Mouse (Mus musculus) lung, adult 10 weeks (tissue): ENCODE data around the gene Cyp4a32. TPM values are rescaled to one million over a fixed set of nuclear protein-coding genes. Genes with fewer than 3 reads are reported as not detected.

Source experiments
- polyA plus RNA-seq: library from polyadenylated mRNA; stranded (reverse); fragments of 350-450 nt; fragmentation: Illumina TruSeq; extraction: RNeasy Lipid Tissue Mini Kit (QIAGEN cat#74804); gene quantifications from one replicate; pipeline ENCODE4 v1.2.3, GENCODE M21; 2014; ENCODE audit warnings: low read depth, low replicate concordance; ENCODE audit not compliant: insufficient read depth

The Cyp4a32 gene
- polyA plus RNA-seq = not detected

DNA sequence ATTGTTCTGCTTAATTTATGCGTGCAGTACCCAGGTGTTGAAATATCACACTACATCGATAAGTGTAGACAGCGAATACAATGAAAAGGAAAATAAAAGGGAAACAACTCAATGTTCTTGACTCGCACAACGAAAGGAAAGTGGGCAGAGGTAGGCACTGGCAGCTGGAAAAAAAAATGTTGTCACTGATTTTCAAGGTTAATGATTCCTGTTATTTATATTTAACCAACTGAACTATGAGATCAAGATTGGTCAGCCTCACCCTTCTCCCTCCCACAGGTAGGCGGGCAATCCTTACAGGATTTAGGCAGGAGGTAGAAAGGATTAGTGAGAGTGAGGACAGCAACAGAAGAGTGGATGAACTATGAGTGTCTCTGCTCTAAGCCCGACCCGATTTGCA, at the start of gene Cyp4a32:
Cyp4a32 (plus strand) TSS at position 359 of the 400 bp plus-strand sequence.

DNA sequence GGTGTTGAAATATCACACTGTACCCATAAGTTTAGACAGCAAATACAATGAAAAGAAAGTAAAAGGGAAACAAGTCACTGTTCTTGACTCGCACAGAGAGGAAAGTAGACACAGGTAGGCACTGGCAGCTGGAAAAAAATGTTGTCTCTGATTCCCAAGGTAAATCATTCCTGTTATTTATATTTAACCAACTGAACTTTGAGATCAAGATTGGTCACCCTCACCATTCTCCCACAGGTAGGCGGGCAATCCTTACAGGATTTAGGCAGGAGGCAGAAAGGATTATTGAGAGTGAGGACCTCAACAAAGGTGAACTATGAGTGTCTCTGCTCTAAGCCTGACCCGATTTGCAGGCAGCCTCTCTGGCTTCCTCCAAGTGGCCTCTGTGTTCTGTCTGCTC, 37.4 kb upstream of the Cyp4a32 start, which contains the start of gene Cyp4a31:
Cyp4a31 (plus strand) TSS at position 249 of the 400 bp plus-strand sequence.

DNA sequence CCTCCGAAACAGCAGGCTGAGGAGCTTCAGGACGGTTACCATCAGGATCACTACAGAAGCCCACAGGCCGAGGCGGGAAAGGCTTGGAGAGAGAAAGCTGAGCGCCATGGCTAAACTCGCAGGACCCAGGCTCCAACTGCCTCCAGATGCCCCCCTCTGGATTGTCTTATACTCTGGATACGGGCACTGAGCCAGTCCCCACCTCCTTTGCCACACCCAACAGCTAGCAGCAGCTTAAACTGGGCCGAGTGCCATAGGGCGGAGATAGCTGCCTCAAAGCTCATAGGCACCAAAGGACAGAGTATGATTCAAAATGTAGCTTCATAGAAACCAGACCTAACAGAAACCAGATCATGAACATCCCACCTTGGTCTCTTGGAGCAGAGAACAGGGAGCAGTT, 46.8 kb downstream of the Cyp4a32 start, which contains the start of gene Cyp4b1:
Cyp4b1 (minus strand) TSS at position 144 of the 400 bp plus-strand sequence.

Other genes starting within 250 kb of the Cyp4a32 start
- 0.92 TPM for gene Cyp4a12b, start 189.3 kb upstream of the Cyp4a32 start, polyA plus RNA-seq
- gene Cyp4a30b, start 148.4 kb upstream of the Cyp4a32 start, polyA plus RNA-seq = not detected
- gene Cyp4a14, start 104.8 kb upstream of the Cyp4a32 start, polyA plus RNA-seq = not detected
- gene Cyp4a10, start 82.7 kb upstream of the Cyp4a32 start, polyA plus RNA-seq = not detected
- gene Cyp4a31, start 37.3 kb upstream of the Cyp4a32 start, polyA plus RNA-seq = not detected
- gene Cyp4b1, start 46.8 kb downstream of the Cyp4a32 start, polyA plus RNA-seq = 531 TPM
- 17.4 TPM for gene Efcab14, start 136.8 kb downstream of the Cyp4a32 start, polyA plus RNA-seq
- gene Tex38, start 180.0 kb downstream of the Cyp4a32 start, polyA plus RNA-seq = not detected
- gene Atpaf1, start 183.8 kb downstream of the Cyp4a32 start, polyA plus RNA-seq = 16.7 TPM
- 9.3 TPM for gene Mob3c, start 227.1 kb downstream of the Cyp4a32 start, polyA plus RNA-seq
- gene Mknk1, start 238.2 kb downstream of the Cyp4a32 start, polyA plus RNA-seq = 17.4 TPM